Mouse (Mus musculus) stomach, embryonic 14.5 days (tissue): ENCODE measurements around the gene Gm5134. TPM values are rescaled to one million over a fixed set of nuclear protein-coding genes. Genes with fewer than 3 reads are reported as not detected.

Source experiments
- ATAC-seq: fragments of 200-750 bp; cut with Nextera tagmentation; 2 replicates; pipeline ENCODE4 v1.8.0; 2017; ENCODE audit warnings: low read depth, moderate TSS enrichment; ENCODE audit not compliant: insufficient number of reproducible peaks, insufficient read depth, low FRiP score
- H3K27ac ChIP-seq: fragments of 300-500 bp; sonication (generic); 2 replicates; pipeline ENCODE4 v1.5.1; 2014; ENCODE audit warnings: mild to moderate bottlenecking, low read length, moderate library complexity, mixed read lengths
- H3K27me3 ChIP-seq: fragments of 300-500 bp; sonication (generic); 2 replicates; pipeline ENCODE4 v1.6.1; 2014; ENCODE audit warnings: low read length, control low read depth, mixed read lengths; ENCODE audit not compliant: control insufficient read depth, insufficient read depth
- H3K36me3 ChIP-seq: fragments of 300-500 bp; sonication (generic); 2 replicates; pipeline ENCODE4 v1.6.1; 2014; ENCODE audit warnings: mild to moderate bottlenecking, control low read depth, low read length, moderate library complexity, mixed read lengths; ENCODE audit not compliant: control insufficient read depth, insufficient read depth
- H3K4me1 ChIP-seq: fragments of 300-500 bp; sonication (generic); 2 replicates; pipeline ENCODE4 v1.6.1; 2014; ENCODE audit warnings: low read length, control low read depth, mixed read lengths; ENCODE audit not compliant: control insufficient read depth, insufficient read depth
- H3K4me2 ChIP-seq: fragments of 300-500 bp; sonication (generic); replicated peaks from 2 replicates; pipeline ENCODE4 v1.6.1; 2014; ENCODE audit warnings: low read depth, low read length, control low read depth
- H3K4me3 ChIP-seq: fragments of 300-500 bp; sonication (generic); 2 replicates; pipeline ENCODE4 v1.5.1; 2014; ENCODE audit warnings: low read depth, low read length, control low read depth
- H3K9ac ChIP-seq: fragments of 300-500 bp; sonication (generic); replicated peaks from 2 replicates; pipeline ENCODE4 v1.6.1; 2014; ENCODE audit warnings: low read depth, mild to moderate bottlenecking, control low read depth, low read length, moderate library complexity, mixed read lengths
- H3K9me3 ChIP-seq: fragments of 300-500 bp; sonication (generic); 2 replicates; pipeline ENCODE4 v1.6.1; 2016; ENCODE audit warnings: low read depth, low read length, control low read depth; ENCODE audit not compliant: control insufficient read depth
- WGBS: fragments of 180-500 bp; shearing (Covaris S2); extraction: QIAGEN DNeasy Blood & Tissue Kit; methylation state at CpG from one replicate; pipeline ENCODE4 v1.1.7; 2014; 5-methylcytosine and 5-hydroxymethylcytosine counted together
- polyA plus RNA-seq: library from polyadenylated mRNA; unstranded; fragments of >200 nt; fragmentation: Nextera tagmentation; extraction: Ambion mirVana; gene quantifications from 2 replicates; pipeline ENCODE4 v1.2.1, GENCODE M21; 2014

The Gm5134 gene
- not detected in 2 replicates for polyA plus RNA-seq

DNA sequence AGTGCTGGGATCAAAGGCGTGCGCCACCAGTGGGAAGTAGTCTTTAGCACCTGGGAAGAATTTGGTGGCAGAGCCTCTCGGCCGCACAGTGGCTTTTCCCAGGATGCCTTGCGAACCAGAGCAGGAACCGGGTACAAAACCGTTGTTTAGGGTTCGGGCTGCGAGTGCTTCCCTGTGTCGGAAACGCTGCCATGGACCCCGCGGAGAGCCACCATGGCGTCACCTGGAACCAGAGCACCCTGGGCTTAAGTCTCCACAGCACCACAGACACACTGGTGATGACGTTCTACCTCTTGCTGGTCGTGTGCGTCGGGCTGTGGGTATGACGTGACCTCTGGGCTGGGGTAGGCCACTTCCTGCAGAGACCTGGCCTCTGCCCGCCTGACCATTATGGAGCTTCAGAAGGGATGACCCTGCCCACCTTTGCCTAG lies at the start of gene Gm5134:
Gene Gm5134 (plus strand): TSS at position 134 of the 431 bp plus-strand sequence.
- WGBS = 32% methylated on average over 20 of the region's 20 CpGs
- no peaks in the 10 kb centered on the region for H3K36me3 ChIP-seq
- H3K4me2 ChIP-seq = peak within 1 kb of the TSS; percentile 34
- H3K4me3 ChIP-seq = no peak within 1 kb of the TSS; the same call in 1 of the 2 replicates
- H3K4me1 ChIP-seq = peaks cover 4% of the 10 kb centered on the region; the same call in 1 of the 2 replicates
- H3K9ac ChIP-seq = no peak within 1 kb of the TSS
- H3K27me3 ChIP-seq = no peaks in the 10 kb centered on the region
- no peak; the same call in 1 of the 2 replicates for ATAC-seq
- no peaks in the 10 kb centered on the region for H3K9me3 ChIP-seq
- H3K27ac ChIP-seq = no peak within 1 kb of the TSS

DNA sequence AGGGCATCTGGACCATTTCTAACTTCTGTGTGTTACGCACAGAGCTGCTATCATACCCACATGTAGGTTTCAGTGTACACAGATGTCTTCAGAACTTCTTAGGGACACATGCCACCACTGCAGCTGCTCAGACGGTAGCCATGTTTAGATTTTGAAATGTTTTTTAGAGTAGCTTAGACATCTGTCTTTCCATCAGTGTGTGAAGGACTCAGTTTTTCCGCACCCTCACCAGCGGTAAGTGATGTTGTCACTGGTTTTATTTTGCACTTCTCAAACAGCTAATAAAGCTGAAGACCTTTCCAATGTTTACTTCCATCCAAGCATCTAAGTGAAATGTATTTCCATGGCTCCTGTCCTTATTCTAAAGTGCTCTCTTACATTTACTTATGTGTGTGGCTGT lies 47.4 kb upstream of the Gm5134 start:
- peaks cover 88% of the 10 kb centered on the region for H3K36me3 ChIP-seq
- H3K4me3 ChIP-seq = no peak overlapping the region
- H3K9me3 ChIP-seq = no peaks in the 10 kb centered on the region
- H3K27me3 ChIP-seq = no peaks in the 10 kb centered on the region
- H3K4me2 ChIP-seq = no peak overlapping the region
- no peak for ATAC-seq
- H3K4me1 ChIP-seq = no peaks in the 10 kb centered on the region
- 96% methylated on average over 4 of the region's 4 CpGs for WGBS
- H3K27ac ChIP-seq = no peak overlapping the region
- no peak overlapping the region for H3K9ac ChIP-seq

DNA sequence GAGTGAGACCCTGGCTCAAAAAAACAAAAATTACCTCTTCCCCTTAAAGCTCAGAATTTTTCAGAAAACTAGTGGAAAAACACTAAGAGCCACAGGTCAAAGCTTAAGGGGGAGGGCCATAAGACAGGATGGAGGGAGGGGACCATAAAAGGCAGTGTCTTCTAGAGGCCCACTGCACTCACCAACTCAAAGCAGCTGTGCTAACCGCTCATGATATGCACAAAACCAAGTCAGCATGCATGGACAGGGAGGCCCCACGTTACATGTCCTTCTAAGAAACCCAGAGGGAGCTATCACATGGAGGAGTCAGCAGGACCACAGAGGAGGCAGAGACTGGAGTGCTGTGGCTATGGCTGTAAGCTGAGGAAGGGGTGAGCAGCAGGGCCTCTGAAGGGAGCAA lies 43.6 kb upstream of the Gm5134 start:
- H3K4me3 ChIP-seq = no peak overlapping the region
- no peaks in the 10 kb centered on the region for H3K4me1 ChIP-seq
- WGBS = 92% methylated on average over 2 of the region's 2 CpGs
- H3K9ac ChIP-seq = no peak overlapping the region
- H3K9me3 ChIP-seq = no peaks in the 10 kb centered on the region
- H3K27me3 ChIP-seq = no peaks in the 10 kb centered on the region
- no peak for ATAC-seq
- H3K36me3 ChIP-seq = peaks cover 70% of the 10 kb centered on the region
- no peak overlapping the region for H3K27ac ChIP-seq
- H3K4me2 ChIP-seq = no peak overlapping the region

DNA sequence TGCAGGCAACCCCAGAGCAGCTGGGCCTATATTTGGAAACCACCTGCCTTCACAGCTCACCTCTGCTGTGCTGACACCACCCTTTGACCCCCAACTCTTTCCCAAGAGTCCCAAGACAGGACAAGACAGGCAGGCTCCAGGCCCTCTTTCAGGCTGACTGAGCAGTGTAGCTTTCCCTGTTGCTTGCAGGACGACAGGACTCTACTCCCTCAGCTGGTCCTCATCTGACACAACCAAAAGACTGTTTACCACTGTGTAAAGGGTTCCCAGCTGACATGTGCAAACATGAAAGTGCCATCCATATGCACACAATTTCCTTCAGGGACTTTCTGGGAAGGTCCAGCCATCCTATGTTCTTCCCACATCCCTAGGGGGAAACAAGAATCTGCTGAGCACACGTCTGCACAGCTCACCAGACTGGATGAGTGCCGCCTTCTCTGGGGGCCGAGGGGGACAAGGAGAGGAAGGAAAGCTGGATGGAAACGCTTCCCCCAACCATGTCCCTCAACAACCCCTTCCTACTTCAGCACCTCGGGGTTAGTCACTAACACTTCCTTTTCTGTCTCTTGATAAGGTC lies 41.2 kb upstream of the Gm5134 start:
- H3K4me3 ChIP-seq = no peak overlapping the region
- no peaks in the 10 kb centered on the region for H3K9me3 ChIP-seq
- H3K27me3 ChIP-seq = no peaks in the 10 kb centered on the region
- H3K4me2 ChIP-seq = no peak overlapping the region
- ATAC-seq = no peak
- H3K36me3 ChIP-seq = peaks cover 60% of the 10 kb centered on the region
- no peak overlapping the region for H3K27ac ChIP-seq
- H3K4me1 ChIP-seq = 0 out of 2 replicates have a peak, but pooled peaks cover 3% of the 10 kb centered on the region
- 69% methylated on average over 6 of the region's 6 CpGs for WGBS
- H3K9ac ChIP-seq = no peak overlapping the region

DNA sequence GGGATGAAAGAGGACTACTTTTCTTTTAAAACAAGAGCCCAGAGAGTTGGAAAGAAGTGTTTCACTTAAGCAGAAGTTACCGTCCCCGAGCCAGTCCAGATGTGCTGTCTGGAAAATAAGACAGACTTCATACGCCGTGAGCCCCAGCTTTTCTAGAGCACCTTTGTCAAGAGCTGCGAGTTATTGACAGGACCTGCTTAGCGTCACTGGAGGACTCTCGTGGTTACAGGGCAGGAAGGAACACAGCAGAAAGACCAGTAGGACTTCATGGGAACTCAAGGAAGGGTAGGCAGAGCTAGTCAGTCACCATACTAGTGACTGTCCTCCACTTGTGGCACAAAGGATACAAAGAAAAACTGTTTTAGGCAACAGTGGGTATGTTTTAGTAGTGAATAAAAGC lies 38.8 kb upstream of the Gm5134 start:
- H3K4me1 ChIP-seq = peaks cover 12% of the 10 kb centered on the region; the same call in 1 of the 2 replicates
- no peak overlapping the region for H3K27ac ChIP-seq
- H3K9ac ChIP-seq = no peak overlapping the region
- no peak overlapping the region for H3K4me3 ChIP-seq
- H3K4me2 ChIP-seq = no peak overlapping the region
- H3K27me3 ChIP-seq = no peaks in the 10 kb centered on the region
- peaks cover 45% of the 10 kb centered on the region for H3K36me3 ChIP-seq
- 62% methylated on average over 7 of the region's 7 CpGs for WGBS
- H3K9me3 ChIP-seq = no peaks in the 10 kb centered on the region
- no peak for ATAC-seq

DNA sequence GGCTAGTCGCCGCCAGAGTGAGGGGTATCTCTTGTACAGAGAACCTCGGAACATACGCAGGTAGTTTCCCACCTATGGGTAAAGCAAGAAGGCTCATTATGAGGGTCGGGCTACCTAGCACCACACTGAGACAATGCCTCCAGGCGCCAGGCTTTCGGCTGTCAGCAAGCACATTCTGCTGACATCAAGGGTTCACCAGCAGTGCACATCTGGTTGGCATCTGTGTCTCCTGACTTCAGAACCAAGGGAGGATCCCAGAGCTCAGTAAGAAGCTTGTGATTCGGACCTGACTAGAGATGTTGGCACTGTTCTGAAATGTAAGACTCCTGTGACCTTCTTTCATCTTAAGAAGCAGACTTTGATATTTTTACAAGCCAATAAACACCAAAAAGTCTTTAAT lies 37.5 kb upstream of the Gm5134 start:
- 84% methylated on average over 8 of the region's 8 CpGs for WGBS
- H3K27me3 ChIP-seq = no peaks in the 10 kb centered on the region
- no peak overlapping the region for H3K27ac ChIP-seq
- H3K4me3 ChIP-seq = no peak overlapping the region
- H3K36me3 ChIP-seq = peaks cover 33% of the 10 kb centered on the region
- no peak overlapping the region for H3K9ac ChIP-seq
- no peak overlapping the region for H3K4me2 ChIP-seq
- peaks cover 13% of the 10 kb centered on the region; the same call in 1 of the 2 replicates for H3K4me1 ChIP-seq
- H3K9me3 ChIP-seq = no peaks in the 10 kb centered on the region
- no peak for ATAC-seq

DNA sequence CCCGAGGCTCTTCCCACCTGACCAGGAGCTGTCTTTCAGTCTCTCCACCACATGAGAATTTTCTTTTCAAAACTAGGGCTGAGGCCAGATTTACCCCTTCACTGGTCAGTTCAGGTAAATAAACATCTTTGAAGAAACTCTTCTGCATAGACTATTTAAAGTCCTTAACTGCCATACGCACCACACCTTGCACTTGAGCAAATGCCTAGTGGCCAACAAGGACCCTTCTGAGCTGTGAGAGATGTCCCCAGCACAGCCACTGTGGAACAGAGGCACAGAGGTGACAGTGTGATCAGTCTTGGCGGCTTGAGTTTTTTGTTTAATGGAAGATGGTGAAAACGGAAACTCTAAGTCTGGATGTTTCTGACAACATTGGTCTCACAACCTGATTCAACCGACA lies 35.3 kb upstream of the Gm5134 start:
- 75% methylated on average over 5 of the region's 5 CpGs for WGBS
- no peak overlapping the region for H3K27ac ChIP-seq
- no peak overlapping the region for H3K4me3 ChIP-seq

DNA sequence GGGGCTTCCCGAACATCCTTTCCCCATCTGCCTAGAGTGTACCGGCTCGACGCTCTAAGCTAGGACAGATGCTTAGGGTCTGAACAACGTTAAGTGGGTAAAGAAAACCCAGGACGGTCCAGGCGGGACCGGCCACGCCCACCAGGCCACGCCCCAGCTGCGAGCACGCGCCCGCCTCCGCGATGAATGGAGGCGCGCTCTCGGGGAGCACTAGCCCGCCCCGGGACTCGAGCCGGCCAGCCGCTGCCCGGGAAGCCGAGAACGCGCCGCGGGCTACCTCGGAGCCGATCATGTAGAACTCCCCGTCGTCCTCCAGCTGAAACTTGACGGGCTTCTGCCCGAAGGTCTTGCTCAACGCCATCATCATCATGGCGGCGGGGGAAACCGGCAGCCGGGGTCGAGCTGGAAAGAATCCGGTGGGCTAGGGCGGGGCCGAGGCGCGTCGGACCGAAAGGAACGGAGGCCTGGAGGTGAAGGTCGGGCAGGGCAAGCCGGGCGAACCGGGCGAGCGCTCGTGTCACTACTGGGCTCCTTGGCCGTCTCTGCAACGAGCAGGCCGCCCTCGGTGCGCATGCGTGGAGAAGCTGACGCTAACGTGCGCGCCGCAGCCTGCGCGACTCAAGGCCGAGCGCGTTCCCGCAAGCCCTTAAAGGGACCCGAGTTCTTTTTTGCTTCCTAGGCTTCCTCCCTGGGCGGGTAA lies 33.1 kb upstream of the Gm5134 start, which contains the start of gene Smarcb1:
Gene Smarcb1 (minus strand): TSS at position 592 of the 700 bp plus-strand sequence.
- peak within 1 kb of the TSS; percentile 93 for H3K27ac ChIP-seq
- no peaks in the 10 kb centered on the region for H3K9me3 ChIP-seq
- peak within 1 kb of the TSS; percentile 62 for H3K9ac ChIP-seq
- H3K4me1 ChIP-seq = peaks cover 21% of the 10 kb centered on the region; the same call in 1 of the 2 replicates
- H3K36me3 ChIP-seq = peaks cover 30% of the 10 kb centered on the region
- H3K27me3 ChIP-seq = no peaks in the 10 kb centered on the region
- H3K4me3 ChIP-seq = peak within 1 kb of the TSS; percentile 85
- under 1% methylated on average over 76 of the region's 76 CpGs for WGBS
- ATAC-seq = peak; percentile 90
- H3K4me2 ChIP-seq = peak within 1 kb of the TSS; percentile 81

More for the DNA sequence above, 35.3 kb upstream of the Gm5134 start:
- H3K27me3 ChIP-seq = no peaks in the 10 kb centered on the region
- peaks cover 29% of the 10 kb centered on the region for H3K36me3 ChIP-seq
- H3K9ac ChIP-seq = no peak overlapping the region
- peaks cover 21% of the 10 kb centered on the region; the same call in 1 of the 2 replicates for H3K4me1 ChIP-seq
- no peaks in the 10 kb centered on the region for H3K9me3 ChIP-seq
- ATAC-seq = no peak
- no peak overlapping the region for H3K4me2 ChIP-seq
